Comparison of ENCODE assay signal across 8 mouse cellular contexts in genomic region chr9:70140340-70140739, GRCm38 (mm10). TPM values are rescaled to one million over a fixed set of nuclear protein-coding genes. Genes with fewer than 3 reads are reported as not detected.
DNase-seq lines count a peak whose midpoint lies in the region; ATAC-seq and TF ChIP-seq lines count a peak whose summit lies in the region.

No protein-coding gene starts in this region.

- H3K27ac ChIP-seq in layer of hippocampus, adult 2 months = peak overlapping the region; percentile 98
- H3K27ac ChIP-seq in embryonic facial prominence, embryonic 13.5 days = no peak overlapping the region
- no peak overlapping the region for H3K27ac ChIP-seq in intestine, embryonic 16.5 days (ENCODE audit: low read length)

- no peaks in the 10 kb centered on the region for H3K79me2 ChIP-seq in myocyte (ENCODE audit: control insufficient read depth, insufficient read depth)

- H3K9me3 ChIP-seq in embryonic facial prominence, embryonic 13.5 days = no peaks in the 10 kb centered on the region
- H3K9me3 ChIP-seq in intestine, embryonic 16.5 days (ENCODE audit: control insufficient read depth, low read length) = no peaks in the 10 kb centered on the region

- intact Hi-C loops in gastrocnemius, postnatal 14 days (cut with DNase I; ENCODE audit: low total_unique reads) = no loop called here

- no peaks in the 10 kb centered on the region for H3K36me3 ChIP-seq in embryonic facial prominence, embryonic 13.5 days
- no peaks in the 10 kb centered on the region for H3K36me3 ChIP-seq in intestine, embryonic 16.5 days (ENCODE audit: control insufficient read depth, insufficient read depth, low read length)
- H3K36me3 ChIP-seq in myocyte (ENCODE audit: control insufficient read depth, insufficient read depth) = no peaks in the 10 kb centered on the region

- ATAC-seq in embryonic facial prominence, embryonic 13.5 days (ENCODE audit: insufficient number of reproducible peaks, insufficient read depth, low FRiP score, low TSS enrichment, low read depth) = no peak
- no peak for ATAC-seq in intestine, embryonic 16.5 days

- no peak for TF ChIP-seq CTCF in layer of hippocampus, adult 2 months (conservative IDR thresholded peaks at IDR 0.05)

- peak overlapping the region; percentile 89 for H3K4me3 ChIP-seq in layer of hippocampus, adult 2 months
- H3K4me3 ChIP-seq in embryonic facial prominence, embryonic 13.5 days = peak overlapping the region; percentile 69
- peak overlapping the region; percentile 60; the same call in 1 of the 2 replicates for H3K4me3 ChIP-seq in intestine, embryonic 16.5 days (ENCODE audit: low read length)
- H3K4me3 ChIP-seq in myocyte = no peak overlapping the region

- peaks cover 24% of the 10 kb centered on the region for H3K4me1 ChIP-seq in embryonic facial prominence, embryonic 13.5 days
- peaks cover 16% of the 10 kb centered on the region for H3K4me1 ChIP-seq in intestine, embryonic 16.5 days (ENCODE audit: control insufficient read depth, insufficient read depth, low read length)

- no peak for TF ChIP-seq POLR2A in myocyte (IDR thresholded peaks at IDR 0.05; ENCODE audit: insufficient read length, low read depth)

- no peak overlapping the region for H3ac ChIP-seq in myocyte (ENCODE audit: control insufficient read depth, insufficient read length)

- peak overlapping the region; percentile 95 for H3K4me2 ChIP-seq in embryonic facial prominence, embryonic 13.5 days
- H3K4me2 ChIP-seq in intestine, embryonic 16.5 days (ENCODE audit: low read depth, low read length) = peak overlapping the region; percentile 85; the same call in 1 of the 2 replicates
- peak overlapping the region; percentile 72 for H3K4me2 ChIP-seq in myocyte (ENCODE audit: low read depth)

- peaks cover 40% of the 10 kb centered on the region for H3K27me3 ChIP-seq in embryonic facial prominence, embryonic 13.5 days
- peaks cover 3% of the 10 kb centered on the region for H3K27me3 ChIP-seq in intestine, embryonic 16.5 days (replicated peaks; ENCODE audit: control insufficient read depth, insufficient read depth, low read length)
- peaks cover 12% of the 10 kb centered on the region for H3K27me3 ChIP-seq in myocyte (ENCODE audit: control insufficient read depth, insufficient read depth, insufficient read length)

- H3K9ac ChIP-seq in embryonic facial prominence, embryonic 13.5 days = 0 out of 2 replicates have a peak overlapping the region, but pooled peaks have one; percentile 75
- no peak overlapping the region for H3K9ac ChIP-seq in intestine, embryonic 16.5 days (ENCODE audit: low read depth, low read length)

- 50% methylated on average over 4 of the region's 4 CpGs for WGBS in embryonic facial prominence, embryonic 13.5 days
- WGBS in intestine, embryonic 16.5 days = 56% methylated on average over 4 of the region's 4 CpGs

- DNase-seq in layer of hippocampus, adult 2 months (ENCODE audit: low spot score in 2 of 2) = no peak
- no peak for DNase-seq in layer of hippocampus, postnatal 10 days (ENCODE audit: low spot score in 2 of 2)
- no peak for DNase-seq in gastrocnemius, postnatal 14 days
- no peak for DNase-seq in adrenal gland, postnatal 25 days
- DNase-seq in spleen, postnatal 10 days (ENCODE audit: low spot score in 2 of 2) = no peak

TF ChIP-seq in myocyte, 11 proteins besides CTCF, POLR2A, EP300 and RAD21:
- TF ChIP-seq TCF12 (IDR thresholded peaks at IDR 0.05; ENCODE audit: insufficient read depth, poor library complexity, severe bottlenecking) = no peak
- TF ChIP-seq SRF (IDR thresholded peaks at IDR 0.05; ENCODE audit: control insufficient read depth, insufficient read length, low read depth) = no peak
- no peak for TF ChIP-seq CEBPB (IDR thresholded peaks at IDR 0.05; ENCODE audit: insufficient read depth, poor library complexity, severe bottlenecking)
- no peak for TF ChIP-seq REST (IDR thresholded peaks at IDR 0.05; ENCODE audit: insufficient read depth, insufficient read length)
- no peak for TF ChIP-seq USF1 (IDR thresholded peaks at IDR 0.05; ENCODE audit: low read depth)
- TF ChIP-seq MYOG (IDR thresholded peaks at IDR 0.05; ENCODE audit: control insufficient read depth in 1 of 3, insufficient read depth in 1 of 3, insufficient read length in 2 of 3, low read depth in 2 of 3) = no peak
- no peak for TF ChIP-seq TCF3 (IDR thresholded peaks at IDR 0.05; ENCODE audit: insufficient read length, low read depth)
- TF ChIP-seq E2F4 (IDR thresholded peaks at IDR 0.05; ENCODE audit: insufficient read depth) = no peak
- no peak for TF ChIP-seq MYOD1 (IDR thresholded peaks at IDR 0.05; ENCODE audit: control insufficient read depth in 1 of 3, insufficient read length in 2 of 3, low read depth in 2 of 3)
- no peak for TF ChIP-seq MAX (IDR thresholded peaks at IDR 0.05; ENCODE audit: low read depth)
- no peak for TF ChIP-seq POLR2AphosphoS2 (IDR thresholded peaks at IDR 0.05; ENCODE audit: insufficient read length, low read depth)

RNA-seq across cellular contexts. Expression of gene Fam81a, which starts 2.0 kb away (rescaled TPM):
- total RNA-seq in layer of hippocampus, adult 2 months (2021) = 10 to 100 TPM; 90.4 to 92.0 TPM
- total RNA-seq in layer of hippocampus, postnatal 10 days (2021) = 100 to 1,000 TPM; 109 to 116 TPM
- polyA plus RNA-seq in embryonic facial prominence, embryonic 13.5 days (2015; fragmentation: Nextera tagmentation; extraction: Ambion mirVana) = 8.5 and 12.1 TPM in 2 replicates
- 4.8 and 5.3 TPM in 2 replicates for polyA plus RNA-seq in intestine, embryonic 16.5 days (2015; fragmentation: Nextera tagmentation; extraction: Ambion mirVana)
- 0.20 TPM for polyA plus RNA-seq in myocyte (2012; fragmentation: generic; extraction: Trizol)
- total RNA-seq in gastrocnemius, postnatal 14 days (2021) = 1 to 10 TPM; 1.9 to 2.1 TPM
- 4.0 and 4.1 TPM in 2 replicates for total RNA-seq in adrenal gland, postnatal 25 days (2021)

Comparison
In these comparisons a context has a peak if more than half of its experiments do, and no peak if none do; other contexts are left out.
1. RNA of gene Fam81a, which starts 2.0 kb away (total RNA-seq): 109 to 116 TPM in layer of hippocampus, postnatal 10 days and 90.4 to 92.0 TPM in layer of hippocampus, adult 2 months; 4.0 to 4.1 TPM in adrenal gland, postnatal 25 days and 1.9 to 2.1 TPM in gastrocnemius, postnatal 14 days; every median in the first group is over 10 times any median in the second.
2. Peak in every context shown above with its lines, with median percentiles within 50 percentile points of each other: H3K4me2 ChIP-seq.